Mouse (Mus musculus): ENCODE results near the gene Kansl1.

The Kansl1 gene

DNA sequence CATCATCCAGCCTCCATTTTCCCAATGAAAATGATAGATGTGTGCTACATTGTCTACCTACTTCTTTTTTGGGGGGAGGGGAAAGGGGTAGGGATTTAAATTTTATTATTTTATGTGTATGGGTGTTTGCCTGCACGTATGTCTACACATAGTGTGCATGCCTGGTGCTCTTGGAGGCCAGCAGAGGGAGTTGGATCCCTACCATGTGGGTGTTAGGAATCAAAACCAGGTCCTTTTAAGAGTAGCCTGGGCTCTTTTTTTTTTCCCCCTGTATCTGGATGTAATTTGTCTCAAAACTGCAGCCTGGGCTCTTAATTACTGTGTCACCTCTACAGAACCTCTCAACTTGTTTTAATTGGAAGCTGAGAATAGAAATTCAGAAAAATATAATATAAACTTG lies 89.0 kb downstream of the Kansl1 start:
- peak in 1 of 2 experiments; percentile 64 for DNase-seq (ENCODE audit: inconsistent age in 2 of 2, low spot score in 1 of 2)

GRCm38 (mm10) chr11:104376291-104376690 lies 92.4 kb downstream of the Kansl1 start:
- no peak for DNase-seq (ENCODE audit: inconsistent age in 2 of 2, low spot score in 1 of 2)

GRCm38 (mm10) chr11:104367486-104368190 lies 101.0 kb downstream of the Kansl1 start:
- DNase-seq (ENCODE audit: inconsistent age in 2 of 2, low spot score in 1 of 2): no peak

- DNase-seq (ENCODE audit: inconsistent age in 2 of 2, low spot score in 1 of 2): peak in 1 of 2 experiments; percentile 62
Measured at GRCm38 (mm10) chr11:104363823-104364600, 104.6 kb downstream of the Kansl1 start.

DNA sequence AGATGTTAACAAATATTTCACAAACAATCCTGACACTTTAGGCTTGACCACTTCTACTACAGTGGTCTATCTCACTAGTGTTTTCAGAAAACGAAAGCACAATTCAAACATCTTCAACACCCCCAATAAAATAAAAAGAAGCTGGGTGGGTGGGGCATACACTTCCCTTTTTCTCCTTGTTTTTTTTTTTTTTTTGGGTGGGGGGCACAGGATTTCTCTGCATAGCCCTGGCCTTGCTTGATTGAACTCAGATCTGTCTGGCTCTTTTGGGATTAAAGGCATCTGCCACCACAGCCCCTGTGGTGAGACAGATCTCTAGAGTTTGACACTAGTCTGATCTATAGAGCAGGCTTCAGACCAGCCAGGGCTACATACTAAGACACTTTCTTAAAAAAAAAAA lies 106.0 kb downstream of the Kansl1 start:
- DNase-seq (ENCODE audit: inconsistent age in 2 of 2, low spot score in 1 of 2): no peak

- DNase-seq (ENCODE audit: inconsistent age in 2 of 2, low spot score in 1 of 2): no peak
Measured at GRCm38 (mm10) chr11:104361790-104362189, 106.9 kb downstream of the Kansl1 start.

DNA sequence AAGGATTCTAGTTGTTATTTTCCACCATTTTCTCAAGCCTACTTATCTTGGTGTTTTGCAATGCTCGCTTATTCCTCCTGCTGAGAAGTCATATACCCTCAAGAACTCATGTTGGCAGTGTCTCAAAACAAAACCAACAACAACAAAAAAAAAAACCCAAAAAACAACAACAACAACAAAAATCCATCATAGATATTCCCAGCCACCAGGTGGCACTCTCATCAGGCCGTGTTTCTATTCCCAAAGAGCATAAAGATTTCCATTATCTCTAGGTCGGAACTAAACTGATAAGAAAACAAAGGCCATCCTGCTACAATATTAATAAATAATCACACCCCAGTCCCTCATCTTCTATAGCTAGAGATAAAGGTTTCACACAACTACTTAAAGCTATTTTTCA lies 121.7 kb downstream of the Kansl1 start:
- DNase-seq (ENCODE audit: inconsistent age in 2 of 2, low spot score in 1 of 2): peak in 1 of 2 experiments; percentile 74

DNA sequence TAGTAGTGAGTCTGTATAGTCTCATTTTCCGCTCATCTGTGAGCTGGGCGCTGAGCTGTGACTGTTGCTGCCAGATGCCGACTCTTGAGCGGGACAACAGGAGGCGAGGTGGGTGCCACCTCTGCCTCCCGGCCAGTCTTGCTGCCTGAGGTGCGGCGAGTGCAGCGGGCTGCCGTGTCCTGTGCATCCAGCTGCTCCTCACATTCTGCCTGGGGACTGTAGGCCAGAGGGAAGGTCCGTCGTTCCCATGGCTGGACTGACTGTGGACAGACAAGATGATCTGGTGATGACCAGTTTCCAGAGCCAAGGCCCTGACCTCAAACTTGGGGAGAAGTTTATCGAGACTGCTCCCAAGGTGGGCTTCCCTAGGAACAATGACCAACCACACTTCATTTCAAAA lies 133.7 kb downstream of the Kansl1 start:
- no peak for DNase-seq (ENCODE audit: inconsistent age in 2 of 2, low spot score in 1 of 2)

DNA sequence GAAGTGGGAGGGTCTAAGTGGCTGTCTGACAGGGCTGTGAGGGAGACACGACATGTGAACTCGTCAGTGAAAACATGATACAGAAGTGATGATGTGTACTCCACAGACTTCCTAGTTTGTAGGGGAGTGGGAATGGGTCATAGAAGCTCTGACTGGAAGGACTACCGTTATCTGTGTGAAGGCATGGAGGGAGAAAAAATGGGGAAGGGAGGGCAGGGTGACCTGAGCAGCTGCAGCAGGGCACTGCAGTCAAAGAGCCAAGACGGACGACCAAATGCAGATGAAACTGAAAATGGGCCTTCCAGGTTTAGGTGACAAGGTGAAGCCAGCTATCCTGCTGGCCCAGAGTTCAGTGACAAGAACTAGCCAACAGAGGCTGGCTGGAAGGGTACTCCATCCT lies 134.5 kb downstream of the Kansl1 start:
- DNase-seq (ENCODE audit: inconsistent age in 2 of 2, low spot score in 1 of 2): no peak

GRCm38 (mm10) chr11:104332105-104332504 lies 136.6 kb downstream of the Kansl1 start:
- no peak for DNase-seq (ENCODE audit: inconsistent age in 2 of 2, low spot score in 1 of 2)

GRCm38 (mm10) chr11:104331208-104331607 lies 137.5 kb downstream of the Kansl1 start:
- no peak for DNase-seq (ENCODE audit: inconsistent age in 2 of 2, low spot score in 1 of 2)

DNA sequence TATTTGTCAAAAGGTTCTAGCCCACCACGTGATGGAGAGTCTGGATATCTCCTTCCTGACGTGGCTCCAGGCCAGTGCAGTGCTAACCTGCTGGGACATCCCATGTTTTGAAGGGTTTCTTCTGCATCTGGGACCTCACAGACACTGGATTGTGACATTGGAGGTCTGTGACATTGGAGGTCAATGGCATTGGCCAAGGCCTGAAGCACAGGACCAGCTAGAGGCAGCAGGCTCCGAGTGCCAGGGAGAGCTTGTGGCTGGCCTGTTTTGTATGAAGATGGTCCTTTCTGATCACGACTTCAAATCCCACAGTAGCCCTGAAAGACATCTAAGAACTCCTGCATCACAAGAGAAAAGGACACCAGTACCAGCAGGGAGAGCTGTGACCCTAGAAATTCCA lies 138.5 kb downstream of the Kansl1 start:
- DNase-seq (ENCODE audit: inconsistent age in 2 of 2, low spot score in 1 of 2): peak in 1 of 2 experiments; percentile 67

- DNase-seq (ENCODE audit: inconsistent age in 2 of 2, low spot score in 1 of 2): no peak
Measured at GRCm38 (mm10) chr11:104329185-104329926, 139.3 kb downstream of the Kansl1 start.

DNA sequence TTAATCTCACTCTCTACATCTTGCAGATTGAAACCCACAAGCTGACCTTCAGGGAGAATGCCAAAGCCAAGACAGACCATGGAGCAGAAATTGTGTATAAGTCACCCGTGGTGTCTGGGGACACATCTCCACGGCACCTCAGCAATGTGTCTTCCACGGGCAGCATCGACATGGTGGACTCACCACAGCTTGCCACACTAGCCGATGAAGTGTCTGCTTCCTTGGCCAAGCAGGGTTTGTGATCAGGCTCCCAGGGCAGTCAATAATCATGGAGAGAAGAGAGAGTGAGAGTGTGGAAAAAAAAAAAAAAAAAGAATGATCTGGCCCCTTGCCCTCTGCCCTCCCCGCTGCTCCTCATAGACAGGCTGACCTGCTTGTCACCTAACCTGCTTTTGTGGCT lies 140.7 kb downstream of the Kansl1 start:
- DNase-seq (ENCODE audit: inconsistent age in 2 of 2, low spot score in 1 of 2): no peak

DNA sequence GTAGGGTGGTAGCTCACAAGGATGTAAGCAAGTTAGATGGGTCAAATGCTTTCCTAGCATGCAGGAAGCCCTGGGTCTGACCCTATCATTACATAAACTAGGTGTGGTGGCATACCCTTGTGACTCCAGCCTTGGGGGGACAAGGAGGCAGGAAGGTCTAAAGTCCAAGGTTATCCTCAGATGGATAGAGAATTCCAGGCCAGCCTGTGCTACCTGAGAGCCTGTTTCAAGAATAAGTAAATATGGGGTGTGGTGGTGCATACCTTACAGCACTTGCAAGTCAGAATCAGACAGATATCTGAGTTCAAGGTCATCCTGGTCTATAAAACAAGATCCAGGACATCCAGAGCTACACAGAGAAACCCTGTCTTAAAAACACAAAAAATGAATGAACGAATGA lies 141.2 kb downstream of the Kansl1 start:
- DNase-seq (ENCODE audit: inconsistent age in 2 of 2, low spot score in 1 of 2): no peak

GRCm38 (mm10) chr11:104322142-104322541 lies 146.5 kb downstream of the Kansl1 start:
- no peak for DNase-seq (ENCODE audit: inconsistent age in 2 of 2, low spot score in 1 of 2)

- no peak for DNase-seq (ENCODE audit: inconsistent age in 2 of 2, low spot score in 1 of 2)
Measured at GRCm38 (mm10) chr11:104320511-104320910, 148.2 kb downstream of the Kansl1 start.

GRCm38 (mm10) chr11:104318940-104319781 lies 149.5 kb downstream of the Kansl1 start:
- peak; percentile 39 to 71 for DNase-seq (ENCODE audit: inconsistent age in 2 of 2, low spot score in 1 of 2)

DNA sequence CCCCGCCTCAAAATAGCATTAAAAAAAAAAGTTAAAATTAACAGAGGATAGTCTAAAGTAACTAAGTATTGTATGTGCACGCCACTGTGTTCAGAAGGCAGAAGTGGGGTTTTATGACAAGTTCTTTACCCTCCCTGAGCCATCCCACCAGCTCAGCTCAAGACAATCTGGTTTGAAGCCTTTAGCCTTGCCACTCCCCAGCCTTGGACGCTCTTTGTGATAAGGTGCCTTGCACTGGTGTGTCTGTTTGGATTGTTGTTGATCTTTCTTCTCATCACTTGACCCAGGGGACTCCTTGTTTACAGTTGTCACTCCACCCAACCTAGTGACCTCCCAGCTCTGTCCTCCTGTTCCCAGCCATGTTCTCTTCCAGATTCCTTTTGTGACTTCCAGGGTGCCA lies 151.0 kb downstream of the Kansl1 start:
- DNase-seq (ENCODE audit: inconsistent age in 2 of 2, low spot score in 1 of 2): no peak

- DNase-seq (ENCODE audit: inconsistent age in 2 of 2, low spot score in 1 of 2): peak in 1 of 2 experiments; percentile 58
Measured at GRCm38 (mm10) chr11:104316685-104317400, 151.8 kb downstream of the Kansl1 start.

All from adrenal gland, adult (tissue).